Mouse (Mus musculus): ENCODE data around the gene Ccl4.

Ccl4 gene

GRCm38 (mm10) chr11:83671743-83672142 is 9.4 kb downstream of the Ccl4 start:
- peak; percentile 16 for DNase-seq (ENCODE audit: low spot score)

GRCm38 (mm10) chr11:83675665-83676064 is 13.3 kb downstream of the Ccl4 start:
- no peak for DNase-seq (ENCODE audit: low spot score)

DNA sequence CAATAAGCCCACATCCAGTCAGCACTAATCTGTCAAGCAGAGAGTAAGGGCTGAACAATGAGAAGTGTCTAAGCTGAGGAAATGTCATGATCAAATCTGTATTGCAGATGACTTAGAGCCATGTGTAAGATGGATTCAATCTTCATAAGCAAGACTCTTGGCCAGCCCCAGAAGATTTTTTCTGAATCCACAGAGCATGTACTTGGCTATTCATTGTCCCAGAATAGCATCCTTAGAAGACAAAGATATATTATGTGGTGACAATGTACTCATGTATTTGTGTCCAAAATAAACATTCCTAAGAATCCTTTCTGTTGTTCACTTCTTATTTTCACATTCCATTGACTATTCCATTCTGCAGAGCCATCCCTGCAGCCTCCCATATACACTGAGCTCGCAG is 27.5 kb downstream of the Ccl4 start:
- DNase-seq (ENCODE audit: low spot score): no peak

GRCm38 (mm10) chr11:83692008-83692407 is 29.6 kb downstream of the Ccl4 start:
- no peak for DNase-seq (ENCODE audit: low spot score)

- no peak for DNase-seq (ENCODE audit: low spot score)
These were observed 41.3 kb downstream of the Ccl4 start, which contains the start of gene Wfdc17 for GRCm38 (mm10) chr11:83703705-83704104. Wfdc17 (plus strand) TSS chr11:83703991.

DNA sequence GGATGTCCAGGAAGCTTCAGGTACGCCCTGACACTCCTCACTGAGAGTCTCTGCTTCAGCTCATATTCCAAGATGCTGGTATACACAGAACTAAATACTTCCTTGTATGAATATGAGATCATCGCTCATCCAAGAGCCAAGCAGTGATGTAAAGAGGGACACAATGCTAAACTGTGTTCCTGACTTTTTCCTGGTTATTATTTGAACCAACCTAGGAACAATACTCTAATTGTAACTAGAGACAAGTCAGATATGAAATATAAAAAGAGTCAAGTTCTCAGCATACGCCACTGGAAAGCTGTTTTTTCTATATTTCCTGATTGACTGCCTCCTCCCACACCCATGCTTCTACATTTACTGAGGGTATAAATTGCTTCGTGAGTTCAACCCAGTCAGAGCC is 46.3 kb downstream of the Ccl4 start, which contains the start of gene Wfdc18:
Wfdc18 (plus strand) TSS at position 301 of the 400 bp plus-strand sequence.
- no peak for DNase-seq (ENCODE audit: low spot score)

GRCm38 (mm10) chr11:83709683-83710082 is 47.3 kb downstream of the Ccl4 start:
- DNase-seq (ENCODE audit: low spot score): no peak

- no peak for DNase-seq (ENCODE audit: low spot score)
These were observed 50.3 kb downstream of the Ccl4 start for GRCm38 (mm10) chr11:83712671-83713070.

DNA sequence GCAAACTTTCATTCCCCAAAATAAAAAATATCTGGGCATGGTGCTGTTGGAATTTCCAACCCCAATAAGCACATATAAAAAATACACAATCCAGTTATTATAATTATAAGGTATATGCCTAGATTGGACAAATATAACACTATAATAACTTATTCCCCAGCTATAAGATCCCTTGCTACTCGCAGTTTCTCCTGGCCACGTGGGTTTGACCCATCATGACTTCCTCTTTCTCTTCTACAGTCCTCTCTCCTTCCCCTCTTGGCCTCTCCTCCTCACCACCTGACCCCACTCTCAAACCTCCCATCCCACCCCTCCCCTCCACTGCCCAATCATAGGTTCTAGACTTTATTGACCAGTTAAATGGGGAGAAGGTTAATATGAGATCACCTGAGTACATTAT is 51.5 kb downstream of the Ccl4 start:
- DNase-seq (ENCODE audit: low spot score): no peak
